Mouse (Mus musculus) ES-CJ7 (cell line): ENCODE results near the gene Gm49366.
"Not testable (repeated sequence)": the region's sequence is repeated elsewhere in the genome, so short reads cannot be mapped to it uniquely, and the experiment has no call there.

Experiments
- DNase-seq: peaks from one replicate; pipeline ENCODE4 v3.0.0; 2011; ENCODE audit warnings: low read depth, low spot score

Gene Gm49366

GRCm38 (mm10) chr12:84083842-84084241, 45.1 kb downstream of the Gm49366 start:
- no peak for DNase-seq

- no peak for DNase-seq
Observed at GRCm38 (mm10) chr12:84084581-84084980, 45.8 kb downstream of the Gm49366 start.

GRCm38 (mm10) chr12:84094666-84095065, 55.9 kb downstream of the Gm49366 start:
- DNase-seq: not testable (repeated sequence)

GRCm38 (mm10) chr12:84099605-84100004, 60.9 kb downstream of the Gm49366 start:
- no peak for DNase-seq

GRCm38 (mm10) chr12:84100071-84100470, 61.3 kb downstream of the Gm49366 start:
- DNase-seq: no peak

GRCm38 (mm10) chr12:84100604-84101492, 62.1 kb downstream of the Gm49366 start, which contains the start of gene Acot6:
Acot6 (plus strand) TSS chr12:84100654.
- DNase-seq: peak; percentile 44

- DNase-seq: no peak
Observed at GRCm38 (mm10) chr12:84101493-84101845, 62.7 kb downstream of the Gm49366 start.

GRCm38 (mm10) chr12:84107012-84107411, 68.3 kb downstream of the Gm49366 start:
- no peak for DNase-seq

- peak; percentile 21 for DNase-seq
Observed at GRCm38 (mm10) chr12:84107692-84108091, 69.0 kb downstream of the Gm49366 start.
